Mouse (Mus musculus): ENCODE measurements around the gene Alg9. TPM values are rescaled to one million over a fixed set of nuclear protein-coding genes. Genes with fewer than 3 reads are reported as not detected.

The Alg9 gene
- polyA plus RNA-seq, 1 experiment from 2014 or later: 44.3 TPM

DNA sequence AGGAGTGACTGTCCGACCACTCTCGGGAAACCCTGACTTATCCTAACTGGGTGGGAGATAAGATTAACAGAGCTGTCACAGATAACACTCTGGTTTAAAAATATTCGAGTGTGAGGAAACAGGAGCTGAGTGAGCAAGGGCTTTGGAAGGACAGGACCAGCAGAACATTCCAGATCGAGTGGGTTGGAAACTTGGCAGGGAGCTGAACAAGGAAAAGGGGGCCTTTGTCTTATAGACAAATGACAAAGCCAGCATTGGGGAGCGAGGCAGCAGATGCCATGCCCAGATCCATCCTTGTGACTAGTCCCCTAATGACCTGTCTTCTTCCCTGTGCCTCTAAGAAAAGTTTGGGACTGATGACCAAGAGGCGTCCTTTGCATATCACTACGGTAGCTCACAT, 20.9 kb upstream of the Alg9 start:
- Histone ChIP-seq H3K4me3 (ENCODE audit: low read length) (peak overlapping the region; percentile 25), H3K4me1 (ENCODE audit: insufficient read depth, low read length) (peaks cover 17% of the 10 kb centered on the region), H3K27me3 (ENCODE audit: insufficient read depth, low read length) (no peaks in the 10 kb centered on the region), H3K9me3 (ENCODE audit: low read length) (no peaks in the 10 kb centered on the region), H3K27ac (ENCODE audit: low read length) (no peak overlapping the region), H3K36me3 (ENCODE audit: insufficient read depth, low read length) (no peaks in the 10 kb centered on the region), H3K9ac (replicated peaks; ENCODE audit: low read length) (no peak overlapping the region), H3K4me2 (replicated peaks; ENCODE audit: low read depth, low read length) (peak overlapping the region; percentile 37; the same call in 1 of the 2 replicates)
- WGBS: 63% methylated on average over 7 of the region's 7 CpGs
- ATAC-seq (ENCODE audit: low FRiP score, low TSS enrichment): no peak

DNA sequence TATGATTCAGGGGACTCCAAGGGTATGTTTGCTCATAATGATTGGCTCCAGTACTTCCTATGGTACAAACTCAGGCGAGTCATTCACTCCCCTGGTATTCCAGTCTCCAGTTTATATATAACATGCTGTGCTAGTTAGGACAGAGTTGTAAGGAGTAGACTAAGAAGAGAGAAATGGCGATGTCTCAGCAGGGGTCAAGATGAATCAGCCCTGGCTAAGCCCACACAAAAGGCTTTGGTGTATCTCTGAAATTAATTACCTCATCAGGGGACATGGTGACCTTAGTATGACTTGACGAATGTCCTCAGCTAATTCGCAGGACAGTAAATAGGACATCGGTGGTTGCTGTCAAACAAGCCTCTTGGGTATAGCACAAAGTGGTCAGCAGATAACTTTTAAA, 18.1 kb upstream of the Alg9 start:
- ATAC-seq (ENCODE audit: low FRiP score, low TSS enrichment): no peak
- Histone ChIP-seq H3K4me1 (ENCODE audit: insufficient read depth, low read length) (peaks cover 12% of the 10 kb centered on the region), H3K27ac (ENCODE audit: low read length) (no peak overlapping the region), H3K9ac (replicated peaks; ENCODE audit: low read length) (no peak overlapping the region), H3K4me2 (replicated peaks; ENCODE audit: low read depth, low read length) (no peak overlapping the region), H3K36me3 (ENCODE audit: insufficient read depth, low read length) (no peaks in the 10 kb centered on the region), H3K27me3 (ENCODE audit: insufficient read depth, low read length) (no peaks in the 10 kb centered on the region), H3K4me3 (ENCODE audit: low read length) (no peak overlapping the region), H3K9me3 (ENCODE audit: low read length) (no peaks in the 10 kb centered on the region)
- 61% methylated on average over 5 of the region's 5 CpGs for WGBS

DNA sequence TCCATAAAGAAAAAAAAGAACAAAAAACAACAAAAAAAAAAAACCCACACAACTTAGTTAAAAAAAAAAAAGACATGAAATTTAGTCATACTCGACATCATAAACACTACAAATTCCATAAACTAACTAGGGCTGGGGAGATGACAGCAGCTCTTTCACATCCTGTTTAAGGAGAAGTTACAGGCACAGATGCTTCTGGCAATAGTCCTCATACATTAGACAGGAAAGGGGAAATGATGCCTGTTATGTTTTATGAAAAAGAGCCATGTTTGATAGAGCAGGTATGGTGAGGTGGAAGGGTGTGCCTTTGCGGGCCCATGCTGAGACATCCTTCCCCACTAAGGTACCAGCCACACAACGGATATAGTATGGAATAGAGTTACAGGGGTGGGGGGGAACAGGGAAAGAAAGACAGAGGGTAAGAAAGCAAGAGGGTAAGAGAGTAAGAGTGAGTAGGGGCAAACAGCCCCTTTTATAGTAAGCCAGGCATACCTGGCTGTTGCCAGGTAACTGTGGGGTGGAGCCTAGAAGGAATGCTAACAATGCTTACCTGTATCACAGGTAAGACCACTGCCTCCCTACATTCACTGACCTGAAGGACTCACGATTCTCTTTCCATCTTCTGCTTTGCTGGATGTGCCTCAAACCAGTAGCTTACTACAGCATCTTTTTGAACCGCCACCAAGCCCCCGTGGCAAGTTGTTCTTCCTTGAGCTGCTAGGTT, 13.1 kb upstream of the Alg9 start:
- Histone ChIP-seq H3K27ac (ENCODE audit: low read length) (no peak overlapping the region), H3K4me2 (replicated peaks; ENCODE audit: low read depth, low read length) (no peak overlapping the region), H3K9ac (replicated peaks; ENCODE audit: low read length) (no peak overlapping the region), H3K9me3 (ENCODE audit: low read length) (no peaks in the 10 kb centered on the region), H3K36me3 (ENCODE audit: insufficient read depth, low read length) (no peaks in the 10 kb centered on the region), H3K27me3 (ENCODE audit: insufficient read depth, low read length) (no peaks in the 10 kb centered on the region), H3K4me3 (ENCODE audit: low read length) (no peak overlapping the region), H3K4me1 (ENCODE audit: insufficient read depth, low read length) (no peaks in the 10 kb centered on the region)
- 57% methylated on average over 6 of the region's 6 CpGs for WGBS
- no peak for ATAC-seq (ENCODE audit: low FRiP score, low TSS enrichment)

DNA sequence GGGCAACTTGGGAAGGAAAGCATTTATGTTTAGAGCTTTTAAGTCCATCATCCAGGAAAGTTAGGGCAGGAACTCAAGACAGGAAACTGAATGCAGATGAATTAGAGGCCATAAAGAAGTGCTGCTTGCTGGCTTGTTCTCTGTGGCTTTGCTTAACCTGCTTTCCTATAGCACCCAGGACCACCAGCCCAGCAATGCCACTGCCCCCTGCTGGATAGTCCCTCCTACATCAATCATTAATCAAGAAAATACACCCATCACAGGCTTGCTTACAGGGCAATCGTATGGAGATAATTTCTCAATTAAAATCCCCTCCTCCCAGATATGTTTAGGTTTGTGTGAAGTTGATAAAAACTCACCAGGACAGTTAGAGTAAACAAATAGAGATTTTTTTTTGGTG, 11.5 kb upstream of the Alg9 start:
- Histone ChIP-seq H3K27ac (ENCODE audit: low read length) (no peak overlapping the region), H3K36me3 (ENCODE audit: insufficient read depth, low read length) (no peaks in the 10 kb centered on the region), H3K4me3 (ENCODE audit: low read length) (no peak overlapping the region), H3K9ac (replicated peaks; ENCODE audit: low read length) (no peak overlapping the region), H3K27me3 (ENCODE audit: insufficient read depth, low read length) (no peaks in the 10 kb centered on the region), H3K9me3 (ENCODE audit: low read length) (no peaks in the 10 kb centered on the region), H3K4me1 (ENCODE audit: insufficient read depth, low read length) (peaks cover 4% of the 10 kb centered on the region; the same call in 1 of the 2 replicates), H3K4me2 (replicated peaks; ENCODE audit: low read depth, low read length) (no peak overlapping the region)
- WGBS: 69% methylated on average over 1 of the region's 1 CpGs
- no peak for ATAC-seq (ENCODE audit: low FRiP score, low TSS enrichment)

DNA sequence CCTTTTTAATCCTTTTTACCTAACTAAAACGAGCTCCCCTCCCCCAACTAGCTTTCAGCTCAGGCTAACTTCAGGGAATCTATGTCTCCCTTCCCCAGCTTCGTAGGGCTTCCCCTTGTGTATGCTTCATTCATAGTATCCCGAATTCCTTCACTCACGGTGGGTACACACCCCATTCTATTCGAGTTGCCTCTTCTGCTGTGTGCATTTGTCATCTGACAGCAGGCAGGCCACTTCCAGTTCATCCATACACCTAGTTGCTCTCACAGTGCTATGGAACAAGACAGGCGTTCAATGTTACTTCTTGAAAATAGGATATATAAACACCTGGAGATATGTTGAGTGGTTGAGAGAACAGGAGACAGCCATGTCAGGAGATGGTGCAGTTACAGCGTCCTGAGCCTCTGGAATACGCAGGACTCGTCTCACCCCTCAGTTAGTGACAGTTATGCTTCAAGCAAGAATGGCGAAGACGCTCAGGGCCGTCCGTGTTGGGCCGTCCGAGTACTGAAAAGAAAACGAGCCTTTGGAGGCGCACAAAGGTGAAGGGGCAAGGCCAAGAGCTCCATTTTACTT, 7.2 kb upstream of the Alg9 start:
- Histone ChIP-seq H3K4me2 (replicated peaks; ENCODE audit: low read depth, low read length) (peak overlapping the region; percentile 94), H3K4me1 (ENCODE audit: insufficient read depth, low read length) (peaks cover 9% of the 10 kb centered on the region; the same call in 1 of the 2 replicates), H3K9ac (replicated peaks; ENCODE audit: low read length) (peak overlapping the region; percentile 81), H3K27me3 (ENCODE audit: insufficient read depth, low read length) (no peaks in the 10 kb centered on the region), H3K27ac (ENCODE audit: low read length) (peak overlapping the region; percentile 96), H3K4me3 (ENCODE audit: low read length) (peak overlapping the region; percentile 86), H3K9me3 (ENCODE audit: low read length) (no peaks in the 10 kb centered on the region), H3K36me3 (ENCODE audit: insufficient read depth, low read length) (peaks cover 10% of the 10 kb centered on the region)
- ATAC-seq (ENCODE audit: low FRiP score, low TSS enrichment): 0 out of 2 replicates have a peak, but pooled peaks have one; percentile 3
- 5% methylated on average over 17 of the region's 17 CpGs for WGBS

DNA sequence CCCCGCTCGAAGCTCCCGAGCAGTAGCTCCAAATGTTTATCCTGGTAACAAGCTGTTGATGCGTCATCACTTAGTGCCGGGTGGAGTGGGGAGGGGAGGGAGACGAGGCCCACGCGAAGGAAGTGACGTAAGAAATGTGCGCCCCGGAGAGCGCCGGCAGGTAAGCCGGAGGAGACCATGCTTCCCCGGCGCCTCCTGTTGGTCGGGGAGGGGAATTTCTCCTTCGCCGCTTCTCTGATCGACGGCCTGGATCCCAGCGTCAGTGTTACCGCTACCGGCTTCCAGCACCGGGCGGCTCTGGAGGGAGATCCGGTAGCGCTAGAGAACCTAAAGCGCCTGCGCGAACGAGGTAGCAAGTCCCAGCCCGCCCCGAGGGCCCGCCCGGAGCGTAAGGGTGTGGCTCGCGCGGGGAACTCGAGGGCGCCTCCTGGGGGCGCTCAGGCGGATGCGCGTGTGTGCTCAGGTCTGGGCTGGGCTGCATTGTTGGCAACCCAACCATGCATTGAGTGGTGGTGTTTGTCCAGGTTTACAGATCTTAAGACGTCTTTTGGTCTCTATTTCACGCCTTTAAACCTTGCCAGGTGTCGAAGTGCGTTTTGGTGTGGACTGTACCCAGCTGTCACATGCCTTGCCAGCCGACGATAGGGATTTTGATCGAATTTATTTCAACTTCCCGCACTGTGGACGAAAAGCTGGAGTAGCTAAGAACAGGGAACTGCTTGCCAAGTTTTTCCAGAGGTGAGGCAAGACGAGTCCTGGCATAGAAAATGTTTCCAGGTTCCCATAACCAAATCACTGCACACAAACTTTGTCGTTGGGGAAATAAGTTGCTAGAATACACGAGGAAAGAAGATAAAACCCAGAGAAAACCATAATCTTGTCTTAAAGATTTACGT, 6.5 kb upstream of the Alg9 start, which contains the start of gene Fdxacb1:
Fdxacb1 (plus strand) TSS at position 130 of the 896 bp plus-strand sequence.
- H3K4me1 ChIP-seq (ENCODE audit: insufficient read depth, low read length): peaks cover 9% of the 10 kb centered on the region; the same call in 1 of the 2 replicates
- peak within 1 kb of the TSS; percentile 94 for H3K4me2 ChIP-seq (replicated peaks; ENCODE audit: low read depth, low read length)
- H3K27me3 ChIP-seq (ENCODE audit: insufficient read depth, low read length): no peaks in the 10 kb centered on the region
- H3K9me3 ChIP-seq (ENCODE audit: low read length): no peaks in the 10 kb centered on the region
- H3K9ac ChIP-seq (replicated peaks; ENCODE audit: low read length): peak within 1 kb of the TSS; percentile 81
- H3K4me3 ChIP-seq (ENCODE audit: low read length): peak within 1 kb of the TSS; percentile 86
- ATAC-seq (ENCODE audit: low FRiP score, low TSS enrichment): peak; percentile 98
- peak within 1 kb of the TSS; percentile 96 for H3K27ac ChIP-seq (ENCODE audit: low read length)
- WGBS: 3% methylated on average over 59 of the region's 59 CpGs
- H3K36me3 ChIP-seq (ENCODE audit: insufficient read depth, low read length): peaks cover 10% of the 10 kb centered on the region

DNA sequence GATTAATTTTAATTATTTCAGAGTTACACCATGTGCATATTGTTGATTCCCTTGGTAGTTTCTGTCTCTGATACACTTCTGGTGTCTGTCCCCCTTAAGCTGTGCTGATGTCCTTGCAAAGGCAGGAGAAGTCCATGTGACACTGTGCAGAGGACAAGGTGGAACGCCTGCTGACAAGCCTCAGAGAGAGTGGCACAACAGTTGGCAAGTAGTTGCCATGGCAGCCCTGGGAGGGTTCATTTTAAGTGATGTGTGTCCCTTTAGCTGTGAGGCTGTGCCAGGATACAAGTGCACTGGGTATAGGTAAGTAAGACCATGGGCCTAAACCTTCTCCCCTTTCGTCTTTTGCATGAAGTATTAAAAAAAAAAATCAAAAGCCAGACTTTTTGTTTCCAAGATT, 4.8 kb upstream of the Alg9 start:
- H3K27me3 ChIP-seq (ENCODE audit: insufficient read depth, low read length): no peaks in the 10 kb centered on the region

DNA sequence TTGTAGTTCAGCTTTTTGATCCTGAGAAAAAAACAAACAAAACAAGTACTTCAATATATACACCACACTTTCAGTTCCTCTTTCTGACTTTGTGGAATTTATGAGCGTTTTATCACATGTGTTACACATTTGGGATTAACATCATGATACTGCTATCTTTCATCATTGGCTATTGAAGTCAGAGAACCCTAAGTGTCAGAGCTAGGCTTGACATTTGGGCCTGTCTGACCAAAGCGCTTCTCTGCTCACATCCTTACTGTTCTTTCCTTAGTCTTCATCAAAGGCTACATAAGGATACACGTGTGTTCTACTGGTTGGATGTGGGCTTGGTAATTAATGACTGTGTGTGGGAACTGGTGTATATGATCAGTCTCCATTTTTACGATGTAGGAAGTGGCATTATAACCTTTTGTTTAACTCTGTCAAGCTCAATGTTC, 775 bp upstream of the Alg9 start:
- Histone ChIP-seq H3K27me3 (ENCODE audit: insufficient read depth, low read length) (no peaks in the 10 kb centered on the region), H3K36me3 (ENCODE audit: insufficient read depth, low read length) (peaks cover 12% of the 10 kb centered on the region), H3K4me3 (ENCODE audit: low read length) (0 out of 2 replicates have a peak overlapping the region, but pooled peaks have one; percentile 95), H3K4me1 (ENCODE audit: insufficient read depth, low read length) (peaks cover 19% of the 10 kb centered on the region), H3K27ac (ENCODE audit: low read length) (no peak overlapping the region), H3K9ac (replicated peaks; ENCODE audit: low read length) (peak overlapping the region; percentile 41; the same call in 1 of the 2 replicates), H3K4me2 (replicated peaks; ENCODE audit: low read depth, low read length) (peak overlapping the region; percentile 82), H3K9me3 (ENCODE audit: low read length) (no peaks in the 10 kb centered on the region)
- ATAC-seq (ENCODE audit: low FRiP score, low TSS enrichment): no peak
- WGBS: 57% methylated on average over 4 of the region's 4 CpGs

More for the DNA sequence above, 4.8 kb upstream of the Alg9 start:
- H3K27ac ChIP-seq (ENCODE audit: low read length): no peak overlapping the region
- no peak overlapping the region for H3K9ac ChIP-seq (replicated peaks; ENCODE audit: low read length)
- 91% methylated on average over 2 of the region's 2 CpGs for WGBS
- no peak overlapping the region for H3K4me2 ChIP-seq (replicated peaks; ENCODE audit: low read depth, low read length)
- no peaks in the 10 kb centered on the region for H3K9me3 ChIP-seq (ENCODE audit: low read length)
- H3K36me3 ChIP-seq (ENCODE audit: insufficient read depth, low read length): peaks cover 10% of the 10 kb centered on the region
- no peak overlapping the region for H3K4me3 ChIP-seq (ENCODE audit: low read length)
- peaks cover 19% of the 10 kb centered on the region for H3K4me1 ChIP-seq (ENCODE audit: insufficient read depth, low read length)
- ATAC-seq (ENCODE audit: low FRiP score, low TSS enrichment): no peak

DNA sequence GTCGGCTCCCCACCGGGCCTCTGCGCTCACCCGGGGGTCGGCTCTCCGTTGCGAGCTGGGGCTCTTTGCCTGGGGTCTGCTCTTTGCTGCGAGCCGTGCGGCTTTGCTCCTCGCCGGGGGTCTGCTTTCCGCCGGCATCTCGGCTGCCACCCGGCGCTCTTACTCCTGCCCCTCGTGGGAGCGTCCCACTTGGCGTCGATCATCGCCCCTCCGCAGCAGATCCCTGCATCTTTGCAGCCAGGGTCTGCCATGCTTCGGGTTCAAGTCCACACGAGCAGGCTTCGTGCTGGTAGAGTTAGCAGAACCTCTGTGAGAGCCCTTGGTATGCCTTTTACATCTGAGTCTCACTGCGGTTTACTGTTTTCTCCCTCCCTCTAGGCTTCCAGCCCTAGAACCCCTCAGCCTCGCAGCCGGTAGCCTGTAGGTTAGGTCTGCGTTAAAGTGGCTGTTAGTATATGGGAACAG, 875 bp downstream of the Alg9 start:
- H3K9ac ChIP-seq (replicated peaks; ENCODE audit: low read length): peak overlapping the region; percentile 97
- peak overlapping the region; percentile 82 for H3K4me2 ChIP-seq (replicated peaks; ENCODE audit: low read depth, low read length)
- peaks cover 21% of the 10 kb centered on the region for H3K36me3 ChIP-seq (ENCODE audit: insufficient read depth, low read length)
- peak overlapping the region; percentile 95 for H3K4me3 ChIP-seq (ENCODE audit: low read length)
- H3K4me1 ChIP-seq (ENCODE audit: insufficient read depth, low read length): peaks cover 18% of the 10 kb centered on the region
- H3K27ac ChIP-seq (ENCODE audit: low read length): peak overlapping the region; percentile 84; the same call in 1 of the 2 replicates
- no peaks in the 10 kb centered on the region for H3K9me3 ChIP-seq (ENCODE audit: low read length)
- peak; percentile 37; the same call in 1 of the 2 replicates for ATAC-seq (ENCODE audit: low FRiP score, low TSS enrichment)
- no peaks in the 10 kb centered on the region for H3K27me3 ChIP-seq (ENCODE audit: insufficient read depth, low read length)
- under 1% methylated on average over 30 of the region's 30 CpGs for WGBS

Data from kidney, embryonic 16.5 days (tissue).